Mouse (Mus musculus) erythroblast, embryonic 14.5 days (primary cell): ENCODE data around the gene Pigl.

Experiments
- GATA1 ChIP-seq: IDR thresholded peaks from 2 replicates; pipeline ENCODE4 v1.6.1; 2012; ENCODE audit warnings: low read length, inconsistent platforms, mixed read lengths
- TAL1 ChIP-seq: IDR thresholded peaks from 3 replicates; pipeline ENCODE4 v1.6.1; 2012; ENCODE audit warnings: low read length, inconsistent platforms, mixed read lengths

DNA sequence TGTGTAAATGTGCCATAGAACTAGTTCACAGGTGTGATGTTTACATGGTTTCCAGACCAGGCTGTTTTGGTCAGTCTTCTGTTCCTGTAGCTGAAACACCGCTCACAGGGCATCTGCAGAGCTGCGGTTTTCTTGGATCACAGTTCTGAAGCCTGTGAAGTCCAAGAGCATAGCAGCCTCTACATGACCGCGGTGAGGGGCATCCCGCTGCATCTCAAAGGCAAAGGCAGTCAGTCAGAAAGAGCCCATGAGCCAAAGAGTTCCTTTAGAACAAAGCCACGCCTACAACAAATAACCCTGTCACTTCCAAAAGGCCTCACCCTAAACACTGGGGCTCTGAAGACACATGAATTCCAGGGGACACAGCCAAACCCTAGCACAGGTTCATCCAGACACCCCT, 55.1 kb downstream of the Pigl start:
- TF ChIP-seq GATA1 (no peak), TAL1 (no peak)
